Comparison of ENCODE assay signal across 1 mouse cellular context in the genomic region with DNA sequence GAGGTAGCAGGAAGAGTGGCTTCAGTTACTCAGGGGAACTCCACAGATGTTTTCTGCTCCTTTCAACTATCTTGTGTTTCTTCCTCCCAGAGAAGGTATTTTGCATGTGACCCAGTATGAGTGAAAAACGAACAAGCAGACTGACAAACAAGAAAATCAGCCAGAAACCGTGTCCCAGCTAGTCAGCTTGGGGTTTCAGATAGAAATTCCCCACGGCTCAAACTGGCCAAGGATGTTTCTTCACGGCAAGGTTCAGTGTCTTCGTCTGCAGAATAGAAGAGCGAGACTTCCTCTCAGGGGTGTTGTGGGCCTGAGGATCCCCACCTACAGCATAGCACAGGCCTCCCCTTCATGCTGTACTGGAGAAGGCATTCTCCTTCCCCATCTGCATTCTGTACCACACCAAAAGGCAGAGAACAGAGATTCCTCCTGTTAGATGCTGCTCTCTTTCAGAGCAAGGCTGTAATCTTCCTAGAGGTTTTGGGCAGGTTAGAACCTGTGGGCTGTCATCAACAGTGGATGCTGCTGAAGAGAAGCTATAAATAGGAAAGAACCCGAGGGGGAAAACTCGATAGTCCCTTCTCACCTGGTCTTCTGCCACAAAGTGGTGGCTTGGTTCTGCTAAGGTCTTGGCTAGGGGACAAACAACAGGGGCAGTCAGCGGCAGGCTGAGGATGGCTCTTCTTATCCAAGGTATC.
A peak's percentile ranks its signal among the peaks of the same experiment; 100 is the strongest.
TF ChIP-seq lines count a peak whose summit lies in the region.

No protein-coding gene starts in this region.

TF ChIP-seq in CH12.LX, 34 proteins besides CTCF, POLR2A, EP300 and RAD21 (continued from another document):
- TF ChIP-seq PAX5 (IDR thresholded peaks at IDR 0.05; ENCODE audit: low read length) (no peak), IRF4 (IDR thresholded peaks at IDR 0.05; ENCODE audit: low read depth, low read length) (peak; percentile 83), MAZ (IDR thresholded peaks at IDR 0.05; ENCODE audit: low read depth, low read length) (0 out of 2 replicates have a peak, but pooled peaks have one; percentile 45), TCF12 (IDR thresholded peaks at IDR 0.05; ENCODE audit: low read depth, low read length) (peak; percentile 84), CHD2 (IDR thresholded peaks at IDR 0.05; ENCODE audit: low read length) (peak; percentile 61), JUND (conservative IDR thresholded peaks at IDR 0.05; ENCODE audit: low read depth, low read length) (no peak), USF2 (conservative IDR thresholded peaks at IDR 0.05; ENCODE audit: low read depth, low read length) (no peak), KAT2A (IDR thresholded peaks at IDR 0.05; ENCODE audit: insufficient replicate concordance, low read length) (no peak), USF1 (IDR thresholded peaks at IDR 0.05; ENCODE audit: low read depth, low read length) (no peak), ZKSCAN1 (IDR thresholded peaks at IDR 0.05; ENCODE audit: borderline replicate concordance, low read depth, low read length) (no peak), CHD1 (IDR thresholded peaks at IDR 0.05; ENCODE audit: low read depth, low read length) (peak; percentile 92), ZNF384 (IDR thresholded peaks at IDR 0.05; ENCODE audit: low read depth, low read length) (no peak), ETS1 (conservative IDR thresholded peaks at IDR 0.05; ENCODE audit: low read depth, low read length) (peak; percentile 83; the same call in 1 of the 2 replicates), RCOR1 (conservative IDR thresholded peaks at IDR 0.05; ENCODE audit: low read depth, low read length) (0 out of 2 replicates have a peak, but pooled peaks have one; percentile 53), UBTF (IDR thresholded peaks at IDR 0.05; ENCODE audit: low read depth, low read length) (peak; percentile 23; the same call in 1 of the 2 replicates), JUN (IDR thresholded peaks at IDR 0.05; ENCODE audit: insufficient read depth, low read depth, low read length) (no peak), MEF2A (IDR thresholded peaks at IDR 0.05; ENCODE audit: borderline replicate concordance, low read depth, low read length) (peak; percentile 85), MAX (IDR thresholded peaks at IDR 0.05; ENCODE audit: low read length) (peak; percentile 48), NELFE (IDR thresholded peaks at IDR 0.05; ENCODE audit: low read depth, low read length) (no peak), SMC3 (IDR thresholded peaks at IDR 0.05; ENCODE audit: low read depth, low read length) (no peak; the same call in none of the 2 replicates), NRF1 (IDR thresholded peaks at IDR 0.05; ENCODE audit: low read depth, low read length) (no peak), SIN3A (IDR thresholded peaks at IDR 0.05; ENCODE audit: low read length) (peak; percentile 79), MYC (IDR thresholded peaks at IDR 0.05; ENCODE audit: low read depth, low read length) (peak; percentile 72; the same call in 1 of the 2 replicates)
